Mouse (Mus musculus): ENCODE measurements around the gene 4931414P19Rik. TPM values are rescaled to one million over a fixed set of nuclear protein-coding genes. Genes with fewer than 3 reads are reported as not detected.

The 4931414P19Rik gene
- total RNA-seq, 4 experiments from 2014 or later = 2.0 to 2.8 (median 2.6) TPM

GRCm38 (mm10) chr14:54553454-54553974, 52.3 kb downstream of the 4931414P19Rik start:
- no peak for DNase-seq (ENCODE audit: low spot score in 2 of 2)

- no peak for DNase-seq (ENCODE audit: low spot score in 2 of 2)
These were observed 61.1 kb downstream of the 4931414P19Rik start for GRCm38 (mm10) chr14:54544703-54545102.

GRCm38 (mm10) chr14:54540771-54541170, 65.0 kb downstream of the 4931414P19Rik start:
- DNase-seq (ENCODE audit: low spot score in 2 of 2) = no peak

GRCm38 (mm10) chr14:54538580-54538979, 67.2 kb downstream of the 4931414P19Rik start:
- DNase-seq (ENCODE audit: low spot score in 2 of 2) = no peak

Small RNA genes within 50 kb of the gene (microRNA-seq; reads per million reads assigned to microRNA genes)
- gene Mir686 = not detected
- gene Mir6948 = not detected

Other genes starting within 250 kb of the 4931414P19Rik start
- 10 to 100 TPM; 39.6 to 46.8 (median 44.1) TPM for gene Oxa1l, start 245.2 kb downstream of the 4931414P19Rik start, total RNA-seq (2022)
- gene Slc7a7, start 188.2 kb downstream of the 4931414P19Rik start, total RNA-seq (2022) = 1 to 10 TPM in 2 of 4 experiments, under 1 TPM in 2; 0.46 to 1.9 (median 0.89) TPM
- gene Mrpl52, start 179.1 kb downstream of the 4931414P19Rik start, total RNA-seq (2022) = 100 to 1,000 TPM; 104 to 126 (median 117) TPM
- gene Mmp14, start 174.4 kb downstream of the 4931414P19Rik start, total RNA-seq (2022) = 1 to 10 TPM; 2.8 to 6.3 (median 3.7) TPM
- gene Lrp10, start 141.9 kb downstream of the 4931414P19Rik start, total RNA-seq (2022) = 10 to 100 TPM; 23.5 to 34.0 (median 29.5) TPM
- gene Rem2, start 129.9 kb downstream of the 4931414P19Rik start, total RNA-seq (2022) = not detected
- 10 to 100 TPM; 31.0 to 35.9 (median 32.5) TPM for gene Prmt5, start 88.5 kb downstream of the 4931414P19Rik start, total RNA-seq (2022)
- gene Haus4, start 51.4 kb downstream of the 4931414P19Rik start, total RNA-seq (2022) = 1 to 10 TPM; 1.6 to 3.5 (median 3.1) TPM
- gene Ajuba, start 28.4 kb downstream of the 4931414P19Rik start, total RNA-seq (2022) = 1 to 10 TPM in 2 of 4 experiments, under 1 TPM in 2; 0.87 to 1.8 (median 1.3) TPM
- 100 to 1,000 TPM; 183 to 192 (median 187) TPM for gene Psmb5, start 12.0 kb upstream of the 4931414P19Rik start, total RNA-seq (2022)
- gene Psmb11, start 15.4 kb upstream of the 4931414P19Rik start, total RNA-seq (2022) = not detected
- gene Gm17606, start 35.0 kb upstream of the 4931414P19Rik start, total RNA-seq (2022) = not detected
- under 1 TPM in 2 of 4 experiments, not detected in 2; 0.08 to 0.12 TPM for gene Cdh24, start 35.4 kb upstream of the 4931414P19Rik start, total RNA-seq (2022)
- gene 1700123O20Rik, start 80.2 kb upstream of the 4931414P19Rik start, total RNA-seq (2022) = 1 to 10 TPM; 7.1 to 9.4 (median 8.0) TPM
- 10 to 100 TPM; 46.2 to 72.1 (median 55.9) TPM for gene Acin1, start 80.9 kb upstream of the 4931414P19Rik start, total RNA-seq (2022)
- gene Gm29776, start 92.8 kb upstream of the 4931414P19Rik start, total RNA-seq (2022) = not detected
- gene Cebpe, start 106.2 kb upstream of the 4931414P19Rik start, total RNA-seq (2022) = not detected
- gene Slc7a8, start 176.0 kb upstream of the 4931414P19Rik start, total RNA-seq (2022) = 10 to 100 TPM; 11.3 to 17.4 (median 12.2) TPM
- 1 to 10 TPM; 2.2 to 3.2 (median 2.5) TPM for gene Rnf212b, start 208.1 kb upstream of the 4931414P19Rik start, total RNA-seq (2022)

Data from gastrocnemius, adult 8-10 months (tissue).